Mouse (Mus musculus): ENCODE results near the gene Ssbp2.

- TF ChIP-seq CTCF (IDR thresholded peaks at IDR 0.05; ENCODE audit: low read depth) (no peak), EP300 (IDR thresholded peaks at IDR 0.05; ENCODE audit: low read depth) (no peak)
Measured at GRCm38 (mm10) chr13:91635957-91636356, 175.9 kb downstream of the Ssbp2 start.
